ENCODE assay signal across 25 mouse cellular contexts in genomic region chr8:84429014-84429413, GRCm38 (mm10). TPM values are rescaled to one million over a fixed set of nuclear protein-coding genes. Genes with fewer than 3 reads are reported as not detected.
DNase-seq lines count a peak whose midpoint lies in the region; TF ChIP-seq lines count a peak whose summit lies in the region.
"Had no signal": no experiment of that assay in that cellular context is flagged by ENCODE, and none has a peak within 500 bp of the region (broad histone marks: within the 10 kb centered on the region; RNA-seq: fewer than 3 reads in every experiment).

No protein-coding gene starts in this region.

- no peaks in the 10 kb centered on the region for H3K27me3 ChIP-seq in cerebellum, adult 2 months (ENCODE audit: control insufficient read depth, insufficient read depth, low read length)
- H3K27me3 ChIP-seq: embryonic facial prominence, embryonic 15.5 days; forebrain, embryonic 13.5 days; forebrain, embryonic 15.5 days had no signal

- no peak for TF ChIP-seq CTCF in cerebellum, adult 2 months (IDR thresholded peaks at IDR 0.05; ENCODE audit: borderline replicate concordance, insufficient read depth, low read depth, low read length)

- peaks cover 63% of the 10 kb centered on the region for H3K4me1 ChIP-seq in cerebellum, adult 2 months (ENCODE audit: control insufficient read depth, insufficient read depth, low read length)
- H3K4me1 ChIP-seq in ES-E14 (ENCODE audit: control insufficient read depth in 2 of 2, insufficient read depth in 2 of 2, low read length in 2 of 2, poor library complexity in 1 of 2): peaks cover 13 to 50% of the 10 kb centered on the region in 2 experiments
- H3K4me1 ChIP-seq: embryonic facial prominence, embryonic 13.5 days; embryonic facial prominence, embryonic 15.5 days; forebrain, embryonic 15.5 days had no signal

- H3K9me3 ChIP-seq in ES-E14 (ENCODE audit: control insufficient read depth, insufficient read depth, low read depth, low read length): no peaks in the 10 kb centered on the region
- H3K9me3 ChIP-seq: embryonic facial prominence, embryonic 13.5 days; embryonic facial prominence, embryonic 15.5 days; forebrain, embryonic 10.5 days; forebrain, embryonic 13.5 days; forebrain, embryonic 15.5 days had no signal

- H3K27ac ChIP-seq in cerebellum, adult 2 months (ENCODE audit: insufficient read depth, low read length): peak overlapping the region; percentile 36; the same call in 1 of the 2 replicates
- no peak overlapping the region; the same call in 1 of the 2 replicates for H3K27ac ChIP-seq in ES-E14 (ENCODE audit: insufficient read depth, low read depth, low read length, poor library complexity, severe bottlenecking)
- H3K27ac ChIP-seq: embryonic facial prominence, embryonic 13.5 days; embryonic facial prominence, embryonic 15.5 days; forebrain, embryonic 10.5 days; forebrain, embryonic 13.5 days; forebrain, embryonic 15.5 days had no signal

- no peak for DNase-seq in cerebellum, adult 2 months
- DNase-seq in cerebellum, adult 11 months: no peak
- DNase-seq in testis, postnatal 14 days (ENCODE audit: low spot score): peak; percentile 60
- DNase-seq in testis, postnatal 10 days (ENCODE audit: low spot score): no peak
- DNase-seq in ES-E14 (ENCODE audit: low read depth, low spot score) (peak; percentile 47), ZHBTc4 (ENCODE audit: low read depth, low spot score) (peak; percentile 77)
- DNase-seq in heart, postnatal 4 days: no peak
- no peak for DNase-seq in layer of hippocampus, postnatal 25 days (ENCODE audit: extremely low spot score in 1 of 2, low spot score in 1 of 2)
- DNase-seq: adrenal gland, adult 2 months; adrenal gland, postnatal 10 days; adrenal gland, postnatal 25 days; B cell, adult 2 months; cerebellum, adult 11-12 months; cerebellum, adult 8-10 months; cerebellum, adult 9-11 months; cerebellum, postnatal 14 days; cerebellum, postnatal 36 days; embryo, embryonic 11 days; forebrain, postnatal 0 days had no signal

- TF ChIP-seq POLR2A in cerebellum, adult 2 months (IDR thresholded peaks at IDR 0.05; ENCODE audit: borderline replicate concordance, insufficient read depth, low read length): no peak

- 26% methylated on average over 4 of the region's 4 CpGs for WGBS in cerebellum, adult 2 months

- H3K36me3 ChIP-seq in ES-E14 (ENCODE audit: control insufficient read depth, insufficient read depth, low read length, poor library complexity, severe bottlenecking): no peaks in the 10 kb centered on the region
- H3K36me3 ChIP-seq: embryonic facial prominence, embryonic 13.5 days; embryonic facial prominence, embryonic 15.5 days; forebrain, embryonic 15.5 days had no signal

- no peak overlapping the region for H3K9ac ChIP-seq in ES-E14 (ENCODE audit: insufficient read depth, low read depth, low read length, poor library complexity, severe bottlenecking)
- H3K9ac ChIP-seq: embryonic facial prominence, embryonic 13.5 days; embryonic facial prominence, embryonic 15.5 days; forebrain, embryonic 13.5 days; forebrain, embryonic 15.5 days; forebrain, postnatal 0 days had no signal

- no peak overlapping the region for H3K4me3 ChIP-seq in cerebellum, adult 2 months (replicated peaks; ENCODE audit: insufficient read depth, low read depth, low read length)
- no peak overlapping the region for H3K4me3 ChIP-seq in ES-E14 (ENCODE audit: insufficient read depth in 1 of 2, low read depth in 1 of 2, low read length in 2 of 2, poor library complexity in 1 of 2, severe bottlenecking in 1 of 2)
- H3K4me3 ChIP-seq: embryonic facial prominence, embryonic 13.5 days; embryonic facial prominence, embryonic 15.5 days; erythroblast, embryonic 14.5 days; forebrain, embryonic 10.5 days; forebrain, embryonic 13.5 days; forebrain, embryonic 15.5 days had no signal

- in situ Hi-C loops in ES-E14 (cut with MboI; ENCODE audit: low sequenced_read_pairs in 2 of 2, unreplicated experiment in 2 of 2): no loop called here

TF ChIP-seq in ES-E14, 5 proteins besides CTCF, POLR2A, EP300 and RAD21:
- no peak for TF ChIP-seq ZNF384 (IDR thresholded peaks at IDR 0.05; ENCODE audit: low read depth, low read length)
- no peak for TF ChIP-seq ZC3H11A (IDR thresholded peaks at IDR 0.05; ENCODE audit: borderline replicate concordance, low read depth, low read length)
- no peak for TF ChIP-seq MAFK (IDR thresholded peaks at IDR 0.05; ENCODE audit: insufficient read depth, low read depth, low read length)
- TF ChIP-seq HCFC1 (IDR thresholded peaks at IDR 0.05; ENCODE audit: borderline replicate concordance, insufficient read depth, low read length): no peak

RNA-seq across cellular contexts. Expression of gene Cacna1a, which starts 40.8 kb away (rescaled TPM):
- polyA plus RNA-seq in cerebellum, adult 2 months (2012; rRNA removed): 220 and 260 TPM in 2 replicates
- total RNA-seq in ES-E14 (2012; rRNA removed): 27.4 and 33.4 TPM in 2 replicates
- total RNA-seq in heart, postnatal 4 days (2021): 1 to 10 TPM; 6.6 to 8.0 TPM
- 100 to 1,000 TPM; 175 to 232 TPM for total RNA-seq in layer of hippocampus, postnatal 25 days (2021)

Comparison
In these comparisons a context has a peak if more than half of its experiments do, and no peak if none do; other contexts are left out.
1. DNase-seq: peak in testis, postnatal 14 days (single experiment), ES-E14 (single experiment) and ZHBTc4 (single experiment); none in cerebellum, adult 2 months (0 of 2), cerebellum, adult 11 months (single experiment), testis, postnatal 10 days (single experiment), heart, postnatal 4 days (single experiment) and layer of hippocampus, postnatal 25 days (0 of 2).